Mouse (Mus musculus): ENCODE results near the gene Sp3.

DNA sequence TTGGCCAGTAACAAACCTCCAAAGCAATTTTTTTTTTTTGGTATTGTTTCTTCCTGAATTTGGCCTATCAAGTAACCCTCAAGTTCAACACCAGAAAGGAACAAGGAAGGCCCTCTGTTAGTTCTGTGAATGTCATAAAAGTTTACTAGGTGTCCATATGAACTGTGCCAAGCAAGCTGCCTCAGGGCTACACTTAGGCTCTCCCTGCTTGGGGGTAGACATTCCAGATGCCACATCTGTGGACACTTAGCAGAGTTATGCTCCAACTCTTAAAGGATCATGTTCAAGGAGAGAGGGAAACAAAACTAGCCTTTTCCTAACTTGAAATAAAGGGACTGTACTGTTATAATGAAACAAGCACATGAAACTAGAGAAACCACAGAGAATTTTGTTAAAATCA, 48.1 kb downstream of the Sp3 start:
- TF ChIP-seq ZC3H11A (IDR thresholded peaks at IDR 0.05; ENCODE audit: borderline replicate concordance, low read depth, low read length) (no peak), ZNF384 (IDR thresholded peaks at IDR 0.05; ENCODE audit: low read depth, low read length) (no peak), MAFK (IDR thresholded peaks at IDR 0.05; ENCODE audit: insufficient read depth, low read depth, low read length) (no peak)
